Mouse (Mus musculus): Measurements from ENCODE around the gene Ptpn14.

Ptpn14 gene

GRCm38 (mm10) chr1:189717546-189717945, 10.5 kb upstream of the Ptpn14 start:
- DNase-seq (ENCODE audit: low read depth), result no peak

DNA sequence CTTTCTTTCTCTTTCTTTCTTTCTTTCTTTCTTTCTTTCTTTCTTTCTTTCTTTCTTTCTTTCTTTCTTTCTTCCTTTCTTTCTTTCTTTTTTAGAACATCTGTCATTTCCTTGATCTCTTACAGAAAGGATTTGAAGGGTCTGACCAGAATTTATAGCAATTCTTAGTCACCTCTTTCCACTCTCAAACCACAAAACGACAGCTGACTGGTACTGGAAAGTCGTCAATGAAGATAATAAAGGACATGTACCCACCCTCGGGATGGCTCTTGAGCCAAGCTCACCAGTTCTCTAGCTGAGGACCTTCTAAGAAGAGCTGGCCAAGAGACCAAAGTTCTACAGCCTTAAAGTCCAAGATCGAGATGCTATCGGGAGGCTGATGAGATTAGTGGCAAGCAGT, 9.5 kb upstream of the Ptpn14 start:
- DNase-seq (ENCODE audit: low read depth), result no peak

DNA sequence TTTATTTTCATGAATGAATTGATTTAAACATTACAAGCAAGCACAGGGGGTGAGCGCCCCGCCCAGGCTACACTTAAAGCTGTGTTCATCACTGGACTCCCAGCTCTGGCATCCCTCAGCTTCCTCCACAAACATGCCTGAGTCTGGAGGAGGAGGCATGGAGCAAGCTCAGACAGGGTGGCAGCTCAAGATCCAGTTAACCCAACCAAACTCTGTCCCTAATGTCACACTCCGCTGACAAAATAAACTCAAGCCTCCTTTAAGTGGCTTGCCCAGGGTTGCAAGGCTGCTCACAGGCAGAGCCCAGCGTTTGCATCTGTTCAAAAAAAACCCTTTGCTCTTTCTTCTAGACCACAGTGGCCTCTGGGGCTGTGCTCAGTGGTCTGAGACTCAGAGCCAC, 1.9 kb upstream of the Ptpn14 start:
- no peak for DNase-seq (ENCODE audit: low read depth)

DNA sequence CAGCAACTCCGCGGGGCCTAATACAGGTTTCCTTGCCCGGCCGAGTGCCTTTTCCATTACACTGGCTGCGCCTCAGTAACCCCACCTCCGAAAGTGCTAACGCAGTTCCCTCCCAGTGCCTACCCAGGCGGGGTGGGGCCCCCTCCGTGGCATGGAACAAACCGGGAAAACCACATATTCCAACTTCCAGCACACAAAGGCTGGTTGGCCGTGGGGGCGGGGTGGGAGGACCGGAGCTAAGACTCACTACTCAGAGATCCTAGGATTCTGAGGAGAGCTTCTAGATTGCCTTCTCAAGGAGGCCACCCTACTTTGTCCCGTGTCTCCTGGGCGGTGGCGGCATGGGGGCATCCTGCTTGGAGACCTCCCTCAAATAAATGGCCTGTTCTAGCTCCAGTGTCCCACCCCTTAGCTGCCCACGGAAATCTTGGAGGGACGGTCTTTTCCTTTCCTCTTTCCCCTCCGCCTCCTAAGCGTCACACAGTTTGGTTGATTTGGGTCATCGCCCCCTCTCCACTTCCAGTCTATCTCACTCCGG, 653 bp upstream of the Ptpn14 start:
- DNase-seq (ENCODE audit: low read depth), result peak; percentile 78

DNA sequence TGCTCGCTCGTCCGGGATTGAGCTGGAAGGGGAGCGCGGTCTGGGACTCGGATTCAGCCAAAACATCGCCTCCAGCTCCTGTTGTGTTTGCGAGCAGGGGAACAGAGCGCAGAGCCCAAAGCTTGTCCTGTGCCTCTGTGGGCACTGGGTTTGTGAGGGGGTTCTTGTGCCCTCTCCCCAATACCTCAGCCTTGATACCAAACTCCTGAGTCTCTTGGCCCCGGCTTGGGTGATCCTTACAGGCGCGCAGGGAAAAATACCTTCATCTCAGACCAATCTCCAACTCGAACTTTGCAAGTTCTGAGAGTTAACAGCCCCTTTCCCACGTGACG, 682 bp downstream of the Ptpn14 start:
- no peak for DNase-seq (ENCODE audit: low read depth)

DNA sequence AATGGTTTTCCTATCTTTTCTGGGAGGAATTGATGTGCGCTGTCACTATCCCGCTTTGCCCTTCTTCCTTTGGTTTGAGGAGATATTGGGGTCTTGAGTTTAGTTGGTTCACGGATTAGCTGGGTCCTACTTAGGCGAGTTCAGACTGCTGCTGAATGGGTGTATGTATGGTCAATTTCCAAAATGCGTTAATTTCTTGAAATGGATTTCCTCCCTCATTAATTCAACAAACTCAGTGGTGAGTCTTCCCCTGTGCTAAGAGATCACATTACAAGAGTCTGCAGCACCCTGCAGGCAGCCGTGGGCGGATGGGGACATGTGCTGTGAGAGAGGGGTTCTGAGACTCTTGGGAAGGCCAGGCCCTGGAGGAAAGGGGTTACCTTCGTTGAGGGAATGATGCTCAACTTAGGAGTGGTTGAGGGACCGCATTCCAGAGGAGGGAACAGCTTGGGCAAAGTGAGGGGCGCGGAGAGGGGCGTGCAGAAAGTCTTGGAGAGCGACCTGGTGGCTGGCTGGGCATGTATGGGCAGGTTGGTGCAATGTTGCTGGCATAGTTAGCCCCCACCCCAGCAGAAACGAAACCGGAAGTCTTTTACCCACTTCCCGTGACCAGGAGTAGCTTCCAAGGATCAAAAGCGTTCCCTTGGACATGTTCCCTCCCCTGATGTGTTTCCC, 1.2 kb downstream of the Ptpn14 start:
- no peak for DNase-seq (ENCODE audit: low read depth)

GRCm38 (mm10) chr1:189731697-189732096, 3.6 kb downstream of the Ptpn14 start:
- DNase-seq (ENCODE audit: low read depth), result peak; percentile 61

- no peak for DNase-seq (ENCODE audit: low read depth)
Measured at GRCm38 (mm10) chr1:189732156-189732555, 4.1 kb downstream of the Ptpn14 start.

DNA sequence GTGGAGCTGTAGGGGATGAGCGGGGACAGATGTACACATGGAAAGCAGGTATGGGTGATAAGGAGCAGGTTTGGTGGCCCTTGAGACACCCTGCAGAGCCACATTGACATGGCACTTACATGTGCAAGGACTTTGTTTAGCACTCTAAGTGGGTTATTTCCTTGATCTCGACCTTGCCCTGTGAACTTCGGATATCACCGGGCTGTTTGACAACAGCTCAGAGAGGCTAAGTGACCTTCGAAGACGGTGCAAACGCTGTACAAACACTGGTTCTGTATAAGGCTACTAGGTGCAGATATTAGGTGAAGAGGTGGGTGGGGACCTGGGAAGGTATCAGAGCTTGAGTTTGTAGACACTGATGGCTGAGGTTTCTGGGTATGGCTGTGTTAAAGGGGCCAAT, 12.0 kb downstream of the Ptpn14 start:
- no peak for DNase-seq (ENCODE audit: low read depth)

GRCm38 (mm10) chr1:189742041-189742440, 14.0 kb downstream of the Ptpn14 start:
- no peak for DNase-seq (ENCODE audit: low read depth)

- DNase-seq (ENCODE audit: low read depth), result no peak
Measured at GRCm38 (mm10) chr1:189743136-189743535, 15.1 kb downstream of the Ptpn14 start.

GRCm38 (mm10) chr1:189744914-189745710, 17.0 kb downstream of the Ptpn14 start:
- no peak for DNase-seq (ENCODE audit: low read depth)

- DNase-seq (ENCODE audit: low read depth), result no peak
Measured at GRCm38 (mm10) chr1:189746520-189746919, 18.5 kb downstream of the Ptpn14 start.

DNA sequence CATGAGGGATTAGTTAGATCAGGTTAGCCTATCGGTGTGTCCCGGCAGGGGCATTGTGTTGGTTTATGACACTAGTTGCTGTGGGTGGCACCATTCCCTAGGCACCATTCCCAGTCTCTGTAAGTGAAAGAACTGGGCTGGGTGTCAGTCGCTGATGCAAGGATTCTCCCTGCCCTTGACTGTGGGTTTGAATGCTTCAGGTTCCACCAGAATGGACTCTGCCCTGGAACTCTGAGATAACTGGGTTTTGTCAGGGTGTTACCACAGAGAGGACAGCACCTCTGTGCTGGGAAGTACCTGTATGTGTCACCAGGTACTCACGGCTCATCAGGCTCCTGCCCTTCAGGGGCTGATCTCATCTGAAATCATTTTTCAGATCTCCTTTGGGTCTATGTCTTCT, 21.7 kb downstream of the Ptpn14 start:
- DNase-seq (ENCODE audit: low read depth), result no peak

GRCm38 (mm10) chr1:189750233-189750632, 22.2 kb downstream of the Ptpn14 start:
- no peak for DNase-seq (ENCODE audit: low read depth)

DNA sequence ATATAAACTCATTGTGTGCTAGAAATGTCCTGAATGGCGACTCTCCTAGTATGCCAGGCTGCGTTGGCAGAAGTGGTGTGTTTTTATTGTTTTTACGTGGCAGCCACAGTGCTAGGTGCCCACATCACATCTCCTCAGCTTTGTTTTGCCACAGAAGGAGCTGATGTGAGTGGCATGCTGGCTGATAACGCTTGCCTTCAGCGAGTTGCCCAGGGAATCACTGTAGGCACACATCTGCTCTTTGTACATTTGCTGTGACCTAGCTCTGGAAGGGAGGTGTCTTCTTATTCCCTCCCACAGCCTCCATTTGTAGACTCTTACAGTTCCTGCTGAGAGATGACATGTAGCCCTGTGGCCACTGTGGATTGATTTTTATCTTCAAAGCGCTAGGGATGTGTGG, 24.2 kb downstream of the Ptpn14 start:
- DNase-seq (ENCODE audit: low read depth), result no peak

GRCm38 (mm10) chr1:189755072-189755471, 27.0 kb downstream of the Ptpn14 start:
- no peak for DNase-seq (ENCODE audit: low read depth)

DNA sequence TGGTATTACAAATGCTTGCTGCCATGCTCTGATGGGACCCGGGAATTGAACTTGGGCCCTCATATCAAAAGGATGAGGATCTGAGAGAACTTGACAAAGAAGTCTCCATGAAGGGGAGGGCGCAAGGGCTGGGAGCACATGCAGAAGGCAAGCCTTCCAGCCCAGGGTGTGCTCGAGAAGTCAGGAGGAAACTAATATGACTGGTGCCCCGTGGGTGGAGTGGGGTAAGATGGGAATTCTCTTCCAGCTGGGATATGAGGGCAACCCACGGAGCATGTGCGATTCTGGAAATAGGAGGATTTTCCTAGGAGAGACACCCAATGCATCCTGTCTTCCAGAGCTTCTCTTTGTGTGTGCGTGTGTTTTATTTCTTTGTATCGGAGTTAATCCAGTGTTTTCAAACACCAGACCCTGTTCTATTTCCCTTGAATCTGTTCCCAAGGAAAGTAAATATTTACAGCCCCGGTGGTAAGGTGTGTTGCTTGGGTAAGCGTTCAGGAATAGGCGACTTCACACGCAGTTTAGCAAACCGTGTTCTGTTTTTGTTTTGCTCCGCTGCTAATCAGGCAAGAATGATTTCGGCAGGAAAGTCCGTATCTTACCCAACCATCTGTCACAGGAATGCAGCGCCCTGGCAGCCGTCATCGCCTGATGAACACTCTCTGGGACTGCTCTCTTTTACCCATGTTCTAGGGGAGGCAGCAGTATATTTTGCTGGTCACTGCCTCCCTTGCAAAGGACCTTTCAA, 28.4 kb downstream of the Ptpn14 start:
- DNase-seq (ENCODE audit: low read depth), result no peak

DNA sequence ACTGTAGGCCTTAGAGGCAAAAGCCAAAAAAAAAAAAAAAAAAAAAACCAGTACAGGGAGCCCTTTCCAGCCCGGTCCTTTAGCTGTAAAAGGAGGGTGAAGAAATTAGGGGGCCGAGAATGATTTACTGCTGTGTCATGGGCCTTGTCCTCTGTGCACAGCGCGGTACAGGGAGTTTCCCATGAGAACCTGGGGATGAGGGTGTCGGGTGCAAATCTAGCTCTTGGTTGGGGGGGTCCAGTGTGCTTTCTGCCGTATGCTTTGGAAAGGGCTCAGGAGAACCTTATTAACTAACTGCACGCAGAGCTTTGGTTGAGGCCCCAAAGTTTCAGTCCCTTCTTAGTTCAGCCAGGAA, 29.0 kb downstream of the Ptpn14 start:
- no peak for DNase-seq (ENCODE audit: low read depth)

GRCm38 (mm10) chr1:189761581-189762021, 33.5 kb downstream of the Ptpn14 start:
- DNase-seq (ENCODE audit: low read depth), result peak; percentile 79

- no peak for DNase-seq (ENCODE audit: low read depth)
Measured at GRCm38 (mm10) chr1:189764258-189764657, 36.2 kb downstream of the Ptpn14 start.

- DNase-seq (ENCODE audit: low read depth), result no peak
Measured at GRCm38 (mm10) chr1:189767164-189767563, 39.1 kb downstream of the Ptpn14 start.

DNA sequence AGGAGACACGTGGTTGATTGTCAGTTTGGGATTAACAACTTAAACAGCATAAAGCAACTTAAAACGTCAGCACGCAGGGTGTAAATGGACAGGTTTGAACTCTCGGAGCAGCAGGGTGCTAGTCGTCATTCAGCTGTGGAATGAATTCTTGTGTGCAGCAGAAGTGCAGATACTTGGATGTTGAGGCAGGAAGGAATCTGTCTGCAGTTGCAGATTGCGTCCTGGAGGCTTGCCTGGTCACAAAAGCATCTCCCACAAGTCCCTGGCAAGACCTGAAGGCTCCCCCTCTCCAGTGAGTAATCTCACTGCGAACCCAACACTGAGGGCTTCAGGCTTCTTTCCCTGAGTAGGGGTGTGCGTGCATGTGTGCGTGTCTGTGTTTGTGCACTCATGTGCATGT, 39.8 kb downstream of the Ptpn14 start:
- no peak for DNase-seq (ENCODE audit: low read depth)
